Mouse (Mus musculus) olfactory bulb, adult 2 months (tissue): Measurements from ENCODE around the gene St6galnac3. TPM values are rescaled to one million over a fixed set of nuclear protein-coding genes. Genes with fewer than 3 reads are reported as not detected.

Experiments used
- H3K27ac ChIP-seq: fragments of 200-500 bp; 2 replicates; pipeline ENCODE4 v1.5.1; 2012; ENCODE audit warnings: low read depth, low read length; ENCODE audit not compliant: insufficient read depth
- H3K4me1 ChIP-seq: fragments of 200-500 bp; 2 replicates; pipeline ENCODE4 v1.6.1; 2012; ENCODE audit warnings: low read length; ENCODE audit not compliant: control insufficient read depth, insufficient read depth
- H3K4me3 ChIP-seq: fragments of 200-500 bp; 2 replicates; pipeline ENCODE4 v1.5.1; 2012; ENCODE audit warnings: mild to moderate bottlenecking, low read depth, low read length, moderate library complexity; ENCODE audit not compliant: insufficient read depth
- CTCF ChIP-seq: fragments of 200-500 bp; IDR thresholded peaks from 2 replicates; pipeline ENCODE4 v1.5.1; 2012; ENCODE audit warnings: low read depth, mild to moderate bottlenecking, low read length, moderate library complexity; ENCODE audit not compliant: insufficient read depth
- POLR2A ChIP-seq: fragments of 200-500 bp; IDR thresholded peaks from 2 replicates; pipeline ENCODE4 v1.6.1; 2012; ENCODE audit warnings: mild to moderate bottlenecking, low read depth, low read length, moderate library complexity; ENCODE audit not compliant: insufficient read depth
- WGBS: fragments of 180-500 bp; shearing (Covaris S2); methylation state at CpG from one replicate; pipeline ENCODE4 v1.1.7; 2018; 5-methylcytosine and 5-hydroxymethylcytosine counted together
- polyA plus RNA-seq: library from polyadenylated mRNA; stranded (reverse); fragments of >200 nt; gene quantifications from 2 replicates; pipeline ENCODE4 v1.2.4, GENCODE M21; 2012; ENCODE audit warnings: low replicate concordance; ENCODE audit not compliant: missing spikeins, insufficient read depth, insufficient read length

Gene St6galnac3
- polyA plus RNA-seq, 1 experiment: not detected

DNA sequence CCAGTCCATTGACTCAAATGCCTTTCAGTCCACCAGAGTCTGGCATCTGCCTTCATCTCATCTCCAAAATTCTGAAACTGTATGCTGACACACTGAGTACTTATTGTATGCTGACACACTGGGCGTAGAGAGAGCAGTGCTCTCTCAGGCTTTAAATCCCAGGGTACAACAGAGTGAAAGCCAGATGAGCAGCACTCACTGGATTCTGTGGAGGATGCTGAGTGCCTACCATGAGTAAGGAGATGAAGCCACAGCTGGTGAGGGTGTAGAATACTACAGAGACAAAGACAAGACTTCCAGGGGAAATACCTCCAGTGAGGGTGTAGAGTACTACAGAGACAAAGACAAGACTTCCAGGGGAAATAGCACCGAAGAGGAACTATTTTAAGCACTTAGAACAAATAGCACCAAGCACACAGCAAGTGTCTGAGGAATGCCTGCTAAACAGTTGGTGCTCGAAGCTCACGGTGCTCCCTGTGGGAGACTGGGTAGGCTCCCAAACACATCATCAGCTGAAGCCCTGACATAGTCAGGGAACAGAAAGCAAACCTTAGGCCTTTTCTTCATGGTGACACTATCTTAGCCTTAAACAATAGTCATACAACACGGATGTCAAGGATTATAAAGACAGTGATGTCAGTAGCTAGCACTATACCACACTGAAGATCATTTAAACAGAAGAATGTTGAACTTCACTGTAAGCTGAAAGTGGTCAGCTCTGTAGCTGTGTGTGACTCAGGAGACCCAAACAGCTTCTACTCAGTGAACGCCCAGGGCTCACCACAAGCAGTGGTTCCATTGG, 370.6 kb downstream of the St6galnac3 start:
- TF ChIP-seq CTCF: no peak
- no peak for TF ChIP-seq POLR2A
- H3K4me3 ChIP-seq: no peak overlapping the region
- 56% methylated on average over 6 of the region's 6 CpGs for WGBS
- 0 out of 2 replicates have a peak, but pooled peaks cover 3% of the 10 kb centered on the region for H3K4me1 ChIP-seq
- H3K27ac ChIP-seq: no peak overlapping the region

GRCm38 (mm10) chr3:153353313-153354103, 371.5 kb downstream of the St6galnac3 start:
- TF ChIP-seq POLR2A (no peak), CTCF (no peak)
- H3K27ac ChIP-seq: no peak overlapping the region
- H3K4me3 ChIP-seq: no peak overlapping the region
- WGBS: 93% methylated on average over 16 of the region's 16 CpGs
- H3K4me1 ChIP-seq: 0 out of 2 replicates have a peak, but pooled peaks cover 3% of the 10 kb centered on the region

DNA sequence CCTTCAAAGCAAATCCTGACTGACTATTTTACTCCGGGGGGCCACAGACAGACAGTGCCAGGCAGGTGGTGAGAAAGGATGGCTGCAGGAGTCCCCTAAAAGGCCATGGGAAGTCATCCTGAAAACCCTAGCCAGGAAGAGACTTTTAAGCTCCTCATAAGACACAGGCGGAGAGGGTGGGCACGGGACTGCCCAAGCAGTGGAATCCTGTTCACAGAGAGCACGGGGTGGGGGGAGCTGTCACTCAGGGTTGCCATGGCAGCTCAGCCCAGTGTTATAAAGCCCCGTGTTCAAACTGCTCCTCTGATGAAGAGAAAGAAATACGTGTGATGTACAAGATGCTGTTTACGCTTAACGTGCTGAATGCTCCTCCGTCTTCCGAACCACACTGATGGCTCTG, 375.0 kb downstream of the St6galnac3 start:
- Histone ChIP-seq H3K4me3 (no peak overlapping the region), H3K4me1 (0 out of 2 replicates have a peak, but pooled peaks cover 3% of the 10 kb centered on the region), H3K27ac (no peak overlapping the region)
- WGBS: 72% methylated on average over 10 of the region's 10 CpGs
- TF ChIP-seq POLR2A (no peak), CTCF (no peak)

DNA sequence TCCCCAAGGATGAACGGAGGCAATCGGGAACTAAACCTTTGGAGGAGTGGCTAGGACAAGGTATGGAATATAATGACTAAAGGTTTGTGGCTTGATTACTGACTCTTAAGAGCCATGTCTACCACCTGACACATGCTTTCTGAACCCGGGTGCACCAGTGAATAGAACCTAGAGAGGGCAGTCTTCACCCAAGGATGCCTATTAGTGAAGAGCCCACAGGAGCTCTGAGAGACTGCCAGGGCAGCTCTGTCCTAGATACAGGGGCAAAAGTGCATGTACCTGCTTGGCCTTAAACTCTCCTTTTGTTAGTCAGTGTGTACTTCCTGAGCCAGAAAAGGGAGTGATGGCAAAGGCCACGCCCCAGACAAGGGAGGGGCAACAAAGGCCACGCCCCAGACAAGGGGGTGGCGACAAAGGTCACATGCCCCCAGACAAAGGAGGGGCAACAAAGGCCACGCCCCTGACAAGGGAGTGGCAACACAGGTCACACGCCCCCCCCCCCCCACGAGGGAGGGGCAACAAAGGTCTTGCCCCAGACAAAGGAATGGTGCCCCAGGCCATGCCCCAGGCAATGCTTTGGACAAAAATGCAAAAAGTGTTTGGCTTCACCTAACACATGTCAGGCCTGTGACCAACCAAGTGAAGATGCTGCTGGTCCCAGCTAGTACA, 376.0 kb downstream of the St6galnac3 start:
- TF ChIP-seq CTCF: no peak
- no peak for TF ChIP-seq POLR2A

DNA sequence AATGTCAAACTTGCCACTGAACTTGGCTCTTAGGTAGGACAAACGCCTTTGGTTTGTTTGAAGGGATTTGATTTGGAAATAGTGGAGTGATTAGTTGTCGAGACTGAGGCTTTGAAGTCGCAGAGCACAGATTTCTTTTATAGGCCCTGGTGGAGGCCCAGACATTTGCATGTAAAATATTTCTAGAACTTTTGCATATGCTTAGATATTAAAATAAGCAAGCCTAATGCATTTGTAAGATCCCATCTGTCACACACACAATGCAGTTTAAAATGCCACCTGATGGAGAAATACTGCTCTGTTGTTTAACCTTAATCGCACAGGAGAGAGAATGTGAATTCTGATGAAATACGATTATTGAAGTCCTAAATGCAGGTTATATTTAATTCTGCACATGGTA, 380.0 kb downstream of the St6galnac3 start:
- TF ChIP-seq POLR2A (no peak), CTCF (no peak)
- WGBS: 80% methylated on average over 5 of the region's 5 CpGs

More for the DNA sequence above, 376.0 kb downstream of the St6galnac3 start:
- Histone ChIP-seq H3K4me3 (no peak overlapping the region), H3K27ac (no peak overlapping the region), H3K4me1 (0 out of 2 replicates have a peak, but pooled peaks cover 3% of the 10 kb centered on the region)
- WGBS: 96% methylated on average over 9 of the region's 9 CpGs

GRCm38 (mm10) chr3:153339940-153340339, 385.0 kb downstream of the St6galnac3 start:
- TF ChIP-seq CTCF (no peak), POLR2A (no peak)
- H3K4me3 ChIP-seq: no peak overlapping the region
- H3K27ac ChIP-seq: no peak overlapping the region
- no peaks in the 10 kb centered on the region for H3K4me1 ChIP-seq
- WGBS: 78% methylated on average over 2 of the region's 2 CpGs

More for the DNA sequence above, 380.0 kb downstream of the St6galnac3 start:
- Histone ChIP-seq H3K4me3 (no peak overlapping the region), H3K27ac (no peak overlapping the region), H3K4me1 (no peaks in the 10 kb centered on the region)

DNA sequence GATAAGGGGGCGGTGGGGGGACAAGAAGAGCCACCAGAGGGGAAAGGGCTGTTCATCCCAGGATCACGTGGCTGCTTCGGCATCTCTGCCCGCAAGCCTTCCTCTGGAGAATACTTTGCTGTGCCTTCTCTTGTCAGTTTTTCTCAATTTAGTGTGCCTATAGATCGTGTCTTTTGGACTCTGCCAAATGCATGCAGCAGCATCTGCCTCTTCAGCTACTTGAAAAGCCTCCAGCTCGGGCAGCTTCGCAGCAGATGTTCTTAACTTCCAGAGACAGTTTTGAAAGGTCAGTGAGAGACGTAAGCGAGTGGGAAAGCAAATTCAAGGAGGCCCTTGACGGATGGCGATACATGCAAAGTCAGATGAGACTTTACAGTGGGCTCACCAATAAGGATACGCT, 385.9 kb downstream of the St6galnac3 start:
- TF ChIP-seq POLR2A (no peak), CTCF (no peak)
- Histone ChIP-seq H3K4me3 (no peak overlapping the region), H3K27ac (no peak overlapping the region), H3K4me1 (no peaks in the 10 kb centered on the region)
- 80% methylated on average over 12 of the region's 12 CpGs for WGBS

DNA sequence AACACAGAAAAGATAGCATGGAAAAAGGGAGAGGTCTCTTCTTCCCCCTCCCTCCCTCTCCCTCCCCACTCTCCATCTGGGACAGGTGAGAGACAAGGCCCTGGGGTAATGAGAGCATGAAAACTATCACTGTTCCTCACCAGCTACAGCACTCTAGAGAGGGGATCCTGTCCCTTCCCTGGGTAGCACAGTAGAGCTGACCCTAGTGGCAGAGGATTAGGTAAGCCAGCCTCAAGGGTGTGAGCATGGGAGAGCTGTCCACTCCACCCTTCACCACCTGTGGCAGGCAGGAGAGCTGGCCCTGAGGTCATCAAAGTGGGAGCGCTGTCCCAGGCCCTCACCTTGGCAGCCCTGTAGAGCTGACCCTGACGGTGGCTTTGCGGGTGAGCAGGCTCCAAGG, 387.2 kb downstream of the St6galnac3 start:
- WGBS: 95% methylated on average over 3 of the region's 3 CpGs
- TF ChIP-seq CTCF (no peak), POLR2A (no peak)
- no peak overlapping the region for H3K27ac ChIP-seq
- H3K4me1 ChIP-seq: no peaks in the 10 kb centered on the region
- no peak overlapping the region for H3K4me3 ChIP-seq
